Mouse (Mus musculus) layer of hippocampus, adult 11-12 months (tissue): Measurements from ENCODE around the gene Dnajb6.
"Not testable (repeated sequence)": the region's sequence is repeated elsewhere in the genome, so short reads cannot be mapped to it uniquely, and the experiment has no call there.

Experiments used
- DNase-seq: peaks from one replicate; pipeline ENCODE4 v3.0.0; 2022; ENCODE audit warnings: low spot score

The Dnajb6 gene

GRCm38 (mm10) chr5:29735557-29736061, at the start of gene Dnajb6, which contains the start of gene Gm5129:
Gene Dnajb6 (plus strand): TSS chr5:29735688.
Gene Gm5129 (minus strand): TSS chr5:29735936.
- DNase-seq = peak; percentile 98

DNA sequence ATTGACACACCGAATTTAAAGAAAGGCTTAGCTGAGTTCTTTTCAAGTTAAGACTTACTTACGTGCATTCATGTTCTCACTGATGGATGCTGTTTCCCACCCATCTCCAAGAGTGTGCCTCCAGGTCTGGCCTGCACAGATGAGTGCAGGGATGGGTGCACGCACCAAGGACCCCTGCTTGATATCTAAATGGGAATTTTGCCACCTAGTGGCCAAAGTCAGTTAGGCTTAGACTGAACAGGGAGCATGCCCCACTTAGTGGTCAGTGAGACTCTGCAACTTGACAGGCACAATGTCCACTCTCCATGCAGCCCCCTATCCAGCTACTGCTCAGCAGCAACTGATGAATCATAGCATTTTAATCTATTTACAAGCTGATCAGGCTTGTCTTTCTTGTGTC, 47.8 kb upstream of the Dnajb6 start:
- DNase-seq = no peak

- DNase-seq = no peak
Observed at GRCm38 (mm10) chr5:29688352-29688751, 47.1 kb upstream of the Dnajb6 start.

GRCm38 (mm10) chr5:29698493-29698892, 37.0 kb upstream of the Dnajb6 start:
- no peak for DNase-seq

DNA sequence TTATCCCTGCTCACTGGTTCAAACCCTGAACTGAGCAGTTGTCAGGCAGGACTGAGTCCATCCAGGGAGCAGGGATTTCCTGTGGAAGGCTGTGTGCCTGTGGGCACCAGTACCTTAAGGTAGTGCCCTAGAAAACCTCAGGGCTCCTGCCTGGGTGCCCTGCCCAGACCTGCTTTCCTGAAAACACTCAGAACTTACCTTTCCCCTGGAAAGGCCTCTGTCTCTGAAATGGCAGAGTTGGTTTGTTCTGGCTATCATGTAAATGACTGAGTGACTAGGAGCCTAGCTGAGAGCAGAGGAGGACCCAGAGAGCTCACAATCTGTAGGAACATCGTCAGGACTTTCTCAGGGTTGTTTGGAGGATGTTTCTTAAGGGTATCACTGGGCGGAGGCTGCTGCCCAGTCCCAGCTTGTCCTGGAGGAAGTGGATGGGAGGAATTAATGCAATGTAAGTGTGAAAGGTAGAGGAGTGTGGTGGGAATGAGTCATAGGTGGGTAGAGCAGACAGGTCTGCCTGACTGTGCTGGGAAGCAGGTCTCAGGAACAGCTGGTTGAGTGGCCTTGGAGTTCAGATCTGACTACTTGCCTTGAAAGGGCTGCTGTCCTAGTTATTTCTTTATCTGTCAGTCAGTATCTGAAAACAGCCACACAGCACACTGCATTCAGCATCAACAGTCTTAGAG, 35.8 kb upstream of the Dnajb6 start:
- no peak for DNase-seq

- DNase-seq = no peak
Observed at GRCm38 (mm10) chr5:29707241-29707640, 28.2 kb upstream of the Dnajb6 start.

DNA sequence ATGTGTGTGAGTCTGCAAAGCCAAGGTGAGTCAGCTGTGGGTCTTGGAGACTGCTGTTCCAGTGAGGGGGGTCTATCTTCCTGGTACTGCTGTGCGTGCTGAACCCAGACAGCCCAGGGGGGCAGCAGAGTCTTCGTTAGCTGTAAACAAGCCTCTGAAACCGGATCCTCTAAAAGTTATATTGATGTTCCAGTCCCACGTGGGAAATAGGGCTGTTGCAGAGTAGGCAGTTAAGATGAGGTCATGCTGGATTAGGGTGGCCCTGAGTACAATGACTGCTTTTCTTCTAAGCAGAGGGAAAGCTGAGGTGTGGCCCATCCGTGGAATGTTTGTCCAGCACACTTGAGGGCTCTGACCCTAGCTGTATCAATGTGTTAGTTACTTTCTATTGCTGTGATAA, 27.2 kb upstream of the Dnajb6 start:
- no peak for DNase-seq

GRCm38 (mm10) chr5:29711631-29712030, 23.9 kb upstream of the Dnajb6 start:
- no peak for DNase-seq

DNA sequence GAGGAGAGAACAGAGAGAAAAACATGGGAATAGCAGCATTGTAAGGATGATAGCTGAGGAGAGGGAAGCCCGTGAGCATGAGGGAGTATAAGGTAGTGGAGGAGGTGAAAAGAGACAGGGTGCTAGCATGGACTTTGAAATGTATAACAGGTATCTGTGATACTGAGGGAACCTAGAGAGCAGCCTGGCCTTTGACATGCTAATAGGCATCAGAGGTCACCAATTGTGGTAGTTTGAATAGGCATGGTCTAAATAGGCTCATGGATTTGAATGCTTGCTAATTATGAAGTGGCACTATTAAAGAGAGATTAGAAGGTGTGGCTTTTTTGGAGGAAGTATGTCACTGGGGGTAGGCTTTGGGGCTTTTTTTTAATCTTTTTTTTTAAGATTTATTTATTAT, 22.6 kb upstream of the Dnajb6 start:
- no peak for DNase-seq

DNA sequence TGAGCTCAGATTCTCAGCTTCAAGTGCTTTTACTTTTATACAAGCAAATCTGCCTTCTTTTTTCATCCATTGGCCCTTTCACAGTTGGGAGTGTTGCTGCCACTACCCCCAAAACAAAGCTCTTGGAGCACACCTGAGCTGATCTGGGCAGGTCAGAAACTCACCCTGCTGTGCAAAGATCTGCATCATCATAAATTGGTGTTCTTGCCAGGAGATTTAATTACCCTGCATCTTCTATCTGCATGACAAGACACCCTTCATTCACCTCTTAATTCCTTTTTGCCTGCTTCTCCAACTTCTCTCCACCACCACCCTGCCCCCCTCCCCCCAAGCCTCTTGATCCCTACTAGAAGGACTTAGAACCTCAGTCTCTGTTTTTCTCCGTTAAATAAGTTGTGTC, 14.3 kb upstream of the Dnajb6 start:
- DNase-seq = no peak

DNA sequence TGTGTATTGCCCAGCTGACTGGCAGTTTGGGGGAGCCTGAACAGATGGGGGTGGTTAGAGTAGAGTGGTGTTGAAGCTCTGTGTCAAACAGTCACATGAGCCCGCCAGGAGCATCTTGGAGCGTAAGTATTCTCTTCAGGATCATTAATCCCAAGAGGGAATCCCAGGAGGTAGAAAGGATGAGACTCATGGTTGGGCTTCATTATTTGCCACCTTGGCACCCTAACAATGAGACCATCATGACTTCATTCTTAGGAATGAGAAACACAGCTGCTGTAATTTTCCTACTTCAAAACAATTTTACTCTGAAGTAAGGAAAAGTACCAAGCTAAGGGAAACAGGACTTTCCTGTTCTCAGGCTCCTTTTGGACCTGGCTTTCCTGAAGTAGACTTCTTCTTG, 10.1 kb upstream of the Dnajb6 start:
- no peak for DNase-seq

GRCm38 (mm10) chr5:29726070-29726469, 9.4 kb upstream of the Dnajb6 start:
- DNase-seq = not testable (repeated sequence)

DNA sequence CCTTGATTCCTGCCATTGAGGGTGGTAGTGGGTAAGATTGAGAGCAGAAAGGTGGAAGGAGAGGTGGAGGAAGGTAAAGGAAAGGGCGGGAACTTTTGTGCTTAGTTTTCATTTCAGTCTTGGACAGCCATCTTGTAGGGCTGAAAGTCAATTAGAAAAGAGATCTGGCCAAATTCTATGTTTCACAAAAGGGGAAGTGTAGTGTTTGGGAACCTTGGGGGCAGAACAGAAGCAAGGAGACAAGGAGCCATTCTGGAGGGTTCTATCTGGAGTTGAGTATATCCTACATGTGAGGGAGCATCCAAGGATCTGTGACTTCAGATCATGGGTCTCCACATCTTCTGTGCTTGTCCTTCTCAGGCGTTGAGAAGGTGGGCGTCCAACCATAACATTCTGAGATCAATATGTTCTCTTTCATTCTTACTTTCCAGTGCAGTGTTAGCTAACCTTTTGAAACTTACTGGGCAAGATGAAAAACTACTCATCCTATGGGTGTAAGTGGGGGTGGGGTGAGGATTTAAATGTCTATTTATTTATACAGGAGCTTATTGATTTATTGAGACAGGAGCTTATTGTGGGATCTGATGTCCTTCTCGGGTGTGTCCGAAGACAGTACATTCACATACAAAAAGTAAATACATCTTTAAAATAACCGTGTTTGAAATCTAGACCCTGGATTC, 517 bp upstream of the Dnajb6 start:
- DNase-seq = no peak

- no peak for DNase-seq
Observed at GRCm38 (mm10) chr5:29736073-29736900, 799 bp downstream of the Dnajb6 start.

- DNase-seq = no peak
Observed at GRCm38 (mm10) chr5:29736942-29737341, 1.5 kb downstream of the Dnajb6 start.

- DNase-seq = no peak
Observed at GRCm38 (mm10) chr5:29737471-29737870, 2.0 kb downstream of the Dnajb6 start.

DNA sequence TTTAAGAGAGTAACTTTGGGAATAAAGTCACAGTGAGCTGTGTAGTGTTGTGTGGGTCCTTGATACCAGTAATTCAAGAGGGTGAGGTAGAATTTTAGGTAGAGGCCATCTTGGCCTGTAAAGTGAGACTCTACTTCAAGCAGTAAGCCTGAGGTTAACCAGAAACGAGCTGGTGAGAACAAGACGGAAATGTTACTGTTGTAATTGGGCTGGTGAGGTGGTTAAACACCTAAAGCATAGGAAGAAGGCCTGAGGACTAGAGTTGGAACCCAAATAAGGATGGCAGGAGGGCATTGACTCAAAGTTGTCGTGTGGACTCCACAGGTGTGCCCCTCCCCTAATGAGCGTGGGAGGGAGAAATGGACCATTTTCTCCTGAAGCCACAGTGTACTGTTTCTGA, 2.6 kb downstream of the Dnajb6 start:
- no peak for DNase-seq

DNA sequence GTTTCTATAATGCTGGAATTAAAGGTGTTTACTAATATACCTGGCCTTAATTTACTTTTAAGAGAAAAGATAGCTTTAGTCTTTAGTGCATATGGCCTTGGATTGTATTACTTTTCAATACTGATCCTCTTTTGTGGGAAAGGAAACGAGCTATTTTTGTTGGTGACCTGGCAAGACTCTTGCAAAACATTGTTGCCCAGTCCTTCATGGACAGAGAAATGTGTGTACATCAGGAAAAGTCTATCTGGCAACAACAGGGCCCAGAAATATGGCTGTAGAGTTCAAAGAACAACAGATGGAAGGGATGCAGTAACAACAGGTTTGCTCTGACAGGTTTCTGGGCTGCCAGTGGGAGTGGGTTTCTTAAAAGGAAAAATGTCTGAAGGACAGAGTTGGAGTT, 5.2 kb downstream of the Dnajb6 start:
- DNase-seq = no peak

GRCm38 (mm10) chr5:29741093-29741492, 5.6 kb downstream of the Dnajb6 start:
- no peak for DNase-seq

GRCm38 (mm10) chr5:29747661-29748060, 12.2 kb downstream of the Dnajb6 start:
- no peak for DNase-seq

DNA sequence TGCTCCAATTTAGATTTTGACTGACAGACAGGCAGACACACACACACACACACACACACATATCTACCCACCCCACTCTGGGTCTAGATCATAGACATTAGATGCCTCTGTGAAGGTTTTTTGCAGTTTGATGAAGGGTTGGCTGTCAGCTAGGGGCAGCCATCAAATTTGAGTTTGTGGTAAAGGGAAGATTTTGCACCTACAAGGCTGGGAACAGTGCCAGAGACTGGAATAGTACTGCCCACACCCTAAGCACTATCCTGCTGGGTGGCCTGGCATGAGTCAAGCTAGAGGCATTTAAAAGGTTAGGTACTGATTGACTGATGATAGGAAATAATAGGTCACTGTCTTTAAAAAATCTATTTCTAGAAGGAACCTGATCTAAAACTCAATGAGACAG, 15.8 kb downstream of the Dnajb6 start:
- no peak for DNase-seq

GRCm38 (mm10) chr5:29752894-29753293, 17.4 kb downstream of the Dnajb6 start:
- no peak for DNase-seq

- no peak for DNase-seq
Observed at GRCm38 (mm10) chr5:29759318-29759717, 23.8 kb downstream of the Dnajb6 start.
